Mouse (Mus musculus): ENCODE results near the gene Zswim9.

The Zswim9 gene

DNA sequence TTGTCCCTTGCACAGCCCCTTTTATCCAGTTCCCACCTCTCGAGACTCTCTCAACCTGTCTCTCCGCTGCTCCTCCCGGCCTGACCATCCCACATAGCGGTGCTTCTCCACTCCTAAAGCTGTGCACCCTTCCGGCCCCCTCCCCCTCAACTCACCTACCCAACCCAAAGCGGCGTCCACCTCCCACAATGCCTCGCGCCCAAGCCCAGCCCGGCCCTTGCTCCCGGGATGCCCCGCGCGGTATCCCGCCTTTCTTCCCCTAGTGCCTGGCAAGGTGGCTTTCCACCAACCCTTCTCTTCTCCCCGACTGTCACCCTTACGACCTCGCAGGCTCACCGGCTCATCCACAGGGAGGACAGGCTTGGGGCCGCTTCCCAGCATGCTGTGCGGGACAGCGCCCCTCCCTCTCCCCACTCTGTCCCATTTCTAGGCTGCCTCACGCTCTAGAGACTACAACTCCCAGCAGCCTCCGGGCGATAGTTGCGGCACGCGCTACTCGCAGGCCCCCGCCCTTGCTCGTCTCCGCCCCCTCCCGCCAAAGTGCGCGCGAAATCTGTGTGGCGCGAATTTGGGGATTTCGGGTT lies at the start of gene Zswim9:
TSS of gene Zswim9 (minus strand) at position 414 of the 584 bp plus-strand sequence.
- peak; percentile 94 for DNase-seq

DNA sequence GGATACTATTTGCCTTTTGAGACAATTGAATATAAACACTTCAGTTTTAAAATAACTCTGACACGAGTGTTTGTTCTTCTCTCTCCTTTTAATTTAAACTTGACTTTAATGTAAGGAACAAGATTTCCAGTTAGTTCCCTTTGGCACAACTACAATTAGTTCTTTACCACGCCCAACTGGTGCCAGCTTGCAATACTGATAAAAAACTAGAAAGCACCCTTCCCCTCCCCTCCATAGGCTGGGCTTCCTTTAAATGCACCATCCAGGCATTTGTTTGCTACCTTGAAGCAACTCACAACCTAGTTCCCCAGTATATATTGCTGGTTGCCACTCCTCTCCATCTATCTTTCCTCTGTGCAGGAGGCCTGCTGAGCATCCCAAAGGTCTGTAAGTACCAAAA lies 45.8 kb upstream of the Zswim9 start, which contains the start of gene Pla2g4c:
TSS of gene Pla2g4c (plus strand) at position 340 of the 400 bp plus-strand sequence.
- DNase-seq: no peak

- DNase-seq: no peak
These were observed 42.9 kb upstream of the Zswim9 start for GRCm38 (mm10) chr7:13321424-13321823.

DNA sequence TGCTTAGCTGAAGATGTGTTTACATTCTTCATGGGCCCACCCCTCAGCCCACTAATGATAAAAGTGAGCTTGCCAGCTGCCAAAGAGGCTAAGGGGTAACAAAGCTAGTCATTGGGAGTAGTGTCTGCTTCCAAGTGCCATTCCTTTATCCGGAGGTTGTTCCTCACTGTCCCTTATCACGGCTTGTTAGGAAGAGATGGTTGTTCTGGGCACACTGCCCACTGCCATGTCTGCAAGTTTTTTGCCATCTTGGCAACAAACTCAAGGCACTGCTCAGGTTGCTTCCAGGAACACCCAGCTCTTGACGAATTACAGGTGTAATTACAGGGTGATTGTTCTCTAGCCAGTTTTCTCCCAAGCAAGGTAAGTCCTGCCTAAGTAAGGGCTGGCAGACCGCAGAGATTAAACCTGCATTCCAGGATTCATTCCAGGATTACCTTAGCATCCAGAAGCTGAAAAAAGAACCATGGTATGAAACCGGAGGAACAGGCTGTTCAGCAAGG lies 35.6 kb upstream of the Zswim9 start:
- DNase-seq: no peak

DNA sequence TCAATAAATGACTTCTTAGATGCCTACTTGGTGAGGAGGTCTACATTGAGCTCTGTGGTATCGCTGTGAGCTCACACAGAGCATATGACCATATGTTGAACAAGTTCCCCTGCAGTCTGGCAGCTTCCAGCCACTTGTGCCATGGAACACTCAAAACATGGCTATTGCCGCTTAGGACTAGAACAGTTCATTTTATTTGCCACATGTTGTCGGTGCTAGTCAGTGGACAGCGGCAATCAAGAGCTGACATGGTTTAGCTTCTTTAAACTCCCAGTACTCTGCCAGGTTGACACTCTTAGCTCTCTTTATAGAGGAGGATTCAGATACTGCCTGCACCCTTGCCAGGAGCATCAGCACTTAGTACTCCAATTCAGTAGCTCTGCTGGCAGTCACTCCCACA lies 32.9 kb upstream of the Zswim9 start:
- DNase-seq: no peak

DNA sequence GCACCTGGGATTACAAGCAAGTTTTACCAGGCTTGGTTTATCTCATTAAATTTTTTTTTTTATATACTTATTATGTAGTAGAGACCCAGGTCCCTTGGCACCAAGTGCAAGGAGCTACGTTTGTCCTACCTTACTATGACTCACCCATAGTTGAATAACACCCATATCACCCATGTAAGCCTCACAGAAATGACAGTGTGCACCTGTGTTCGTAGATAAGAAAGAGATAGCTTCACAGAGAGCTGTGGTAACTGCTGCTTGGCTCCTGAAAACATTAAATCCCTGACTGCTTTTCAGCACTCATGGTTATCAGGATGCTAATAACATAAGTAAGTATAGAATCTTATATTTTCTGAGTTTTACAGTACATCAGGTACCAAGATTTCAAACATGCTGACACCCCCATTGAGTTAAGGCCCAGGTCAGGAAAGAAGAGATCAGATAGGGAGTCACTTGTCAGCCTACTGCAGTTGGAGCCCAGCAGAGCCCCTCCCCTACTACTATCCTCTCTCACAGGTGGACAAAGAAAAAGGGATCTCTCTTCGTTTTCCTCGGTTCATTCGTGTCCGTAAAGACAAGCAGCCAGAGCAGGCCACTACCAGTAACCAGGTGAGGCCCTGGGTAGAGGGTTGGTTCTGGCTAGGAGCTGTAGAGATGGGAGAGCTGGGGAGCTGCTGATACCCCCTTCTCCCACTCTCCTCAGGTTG lies 32.1 kb upstream of the Zswim9 start:
- DNase-seq: no peak

DNA sequence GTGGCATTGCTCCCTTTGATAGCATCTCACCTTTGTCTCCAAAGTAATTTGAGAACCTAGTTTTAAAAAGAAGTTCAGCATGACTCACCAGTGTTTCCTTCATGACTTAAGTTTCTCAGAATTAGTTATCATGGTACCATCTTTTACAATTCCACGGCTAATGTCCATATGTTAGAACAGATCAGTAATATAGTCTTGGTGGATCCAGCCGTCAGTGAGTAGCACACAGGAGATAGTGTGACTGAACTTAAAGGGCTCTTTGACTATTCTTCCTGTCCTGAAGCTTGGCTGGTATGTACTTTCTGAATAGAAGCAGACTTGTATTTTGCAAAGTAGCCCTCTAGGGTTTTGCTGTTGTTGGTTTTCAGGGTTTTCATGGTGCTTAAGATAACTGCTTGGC lies 30.9 kb upstream of the Zswim9 start:
- no peak for DNase-seq

DNA sequence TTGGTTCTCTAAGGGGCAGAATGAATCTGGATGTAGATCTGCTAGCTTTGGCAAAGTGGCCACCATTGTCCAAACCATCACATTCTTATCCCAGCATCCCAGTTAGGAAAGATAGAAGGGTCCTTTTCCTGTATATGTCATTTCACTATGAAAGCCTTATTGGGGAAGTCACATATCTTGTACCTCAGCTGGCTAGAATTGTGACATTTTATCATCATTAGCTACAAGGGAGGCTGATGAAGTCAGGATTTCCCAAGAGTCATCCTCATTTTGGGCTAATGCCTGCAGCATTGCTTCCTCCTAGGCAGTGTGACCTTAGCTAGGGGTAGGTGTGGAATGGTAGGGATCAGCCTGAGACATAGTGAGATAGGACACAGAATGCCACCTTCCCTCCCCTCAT lies 24.9 kb upstream of the Zswim9 start:
- DNase-seq: no peak

DNA sequence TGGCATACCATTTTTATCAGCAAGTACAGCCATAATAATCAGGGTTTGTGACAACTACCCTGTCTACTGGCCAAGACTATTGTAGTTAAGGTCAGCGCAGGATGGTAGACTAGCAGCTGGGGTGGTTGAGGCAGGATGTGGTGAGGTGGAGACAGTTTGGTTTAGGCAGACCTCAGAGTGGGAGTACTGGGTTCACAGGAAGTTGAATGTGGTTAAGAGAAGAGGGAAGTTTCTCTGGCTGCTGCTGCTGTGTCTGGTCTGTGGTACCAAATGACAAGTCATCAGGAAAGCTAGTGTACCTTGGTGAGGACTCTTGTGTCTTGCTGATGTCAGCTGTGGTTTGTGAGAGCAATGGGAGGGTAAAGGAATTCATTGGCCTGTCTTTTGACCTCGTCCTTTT lies 24.3 kb upstream of the Zswim9 start:
- DNase-seq: no peak

DNA sequence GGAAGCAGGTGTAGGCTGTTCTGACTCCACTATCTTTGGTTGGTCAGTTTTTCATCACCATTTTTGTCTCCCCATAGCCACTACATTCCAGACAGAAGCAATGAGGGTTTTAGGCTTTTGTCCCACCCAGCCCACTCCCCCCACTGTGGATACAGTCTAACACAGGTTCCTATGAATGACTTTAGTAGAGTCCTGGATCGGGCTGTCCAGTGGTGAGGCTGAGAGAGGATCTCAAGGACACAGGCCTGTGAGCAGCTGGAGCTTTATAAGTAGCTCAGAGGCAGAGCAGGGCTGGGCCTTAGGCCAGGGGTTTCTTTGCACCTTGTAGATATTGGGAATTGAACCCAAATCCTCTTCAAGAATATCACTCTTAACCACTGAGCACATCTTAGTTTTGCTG lies 23.1 kb upstream of the Zswim9 start:
- no peak for DNase-seq

DNA sequence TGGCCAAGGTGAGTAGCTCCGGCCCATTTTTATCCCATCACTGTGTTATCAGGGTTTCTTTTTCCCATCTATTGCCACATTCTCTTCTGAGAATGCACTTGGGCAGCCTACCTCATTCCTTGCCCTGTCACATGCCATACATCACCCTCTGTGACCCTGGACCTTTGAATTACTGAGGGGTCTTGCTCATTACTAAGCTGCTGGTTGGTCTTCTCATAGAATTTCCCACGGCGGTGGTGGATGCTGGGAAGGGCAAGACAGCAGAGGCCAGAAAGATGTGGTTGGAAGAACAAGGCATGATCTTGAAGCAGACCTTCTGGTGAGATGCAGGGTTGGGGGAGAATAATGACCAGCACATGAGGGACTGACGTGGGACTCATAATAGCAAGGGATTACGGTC lies 20.3 kb upstream of the Zswim9 start:
- no peak for DNase-seq

GRCm38 (mm10) chr7:13297636-13298035 lies 19.1 kb upstream of the Zswim9 start:
- no peak for DNase-seq

DNA sequence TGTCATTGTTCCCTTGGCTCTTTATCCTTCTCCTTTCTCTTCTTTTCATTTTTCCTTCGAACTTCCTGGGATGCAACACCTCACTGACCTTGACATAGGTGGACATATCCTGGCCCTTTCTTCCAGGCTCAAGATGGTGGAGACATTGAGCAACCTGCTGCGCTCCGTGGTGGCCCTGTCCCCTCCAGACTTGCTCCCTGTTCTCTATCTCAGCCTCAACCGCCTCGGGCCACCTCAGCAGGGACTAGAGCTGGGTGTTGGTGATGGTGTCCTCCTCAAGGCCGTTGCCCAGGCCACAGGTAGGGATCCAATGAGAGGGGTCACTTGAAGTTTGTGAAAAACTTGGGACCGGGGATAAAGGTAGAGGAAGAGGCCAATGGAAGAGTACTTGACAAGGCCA lies 16.7 kb upstream of the Zswim9 start:
- no peak for DNase-seq

- DNase-seq: no peak
These were observed 15.6 kb upstream of the Zswim9 start for GRCm38 (mm10) chr7:13293878-13294855.

DNA sequence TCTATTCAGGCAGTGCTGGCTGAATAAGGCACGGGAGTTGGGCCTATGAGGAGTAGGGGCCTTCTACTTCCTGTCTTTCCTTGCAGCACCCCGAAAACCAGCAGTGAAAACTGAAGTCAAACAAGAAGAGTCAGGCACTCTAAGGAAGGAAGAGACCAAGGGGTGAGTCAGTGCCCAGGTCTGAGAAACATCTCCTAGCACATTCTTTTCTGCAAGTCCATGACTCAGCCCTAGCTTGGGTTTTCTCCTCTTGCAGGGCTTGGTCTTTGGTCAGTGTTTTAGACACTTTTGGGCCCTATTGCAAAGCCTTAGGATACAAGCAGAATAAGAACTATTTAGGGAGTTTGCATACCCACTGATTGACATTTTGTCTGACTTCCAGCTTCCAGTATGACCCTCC lies 12.8 kb upstream of the Zswim9 start:
- DNase-seq: no peak

DNA sequence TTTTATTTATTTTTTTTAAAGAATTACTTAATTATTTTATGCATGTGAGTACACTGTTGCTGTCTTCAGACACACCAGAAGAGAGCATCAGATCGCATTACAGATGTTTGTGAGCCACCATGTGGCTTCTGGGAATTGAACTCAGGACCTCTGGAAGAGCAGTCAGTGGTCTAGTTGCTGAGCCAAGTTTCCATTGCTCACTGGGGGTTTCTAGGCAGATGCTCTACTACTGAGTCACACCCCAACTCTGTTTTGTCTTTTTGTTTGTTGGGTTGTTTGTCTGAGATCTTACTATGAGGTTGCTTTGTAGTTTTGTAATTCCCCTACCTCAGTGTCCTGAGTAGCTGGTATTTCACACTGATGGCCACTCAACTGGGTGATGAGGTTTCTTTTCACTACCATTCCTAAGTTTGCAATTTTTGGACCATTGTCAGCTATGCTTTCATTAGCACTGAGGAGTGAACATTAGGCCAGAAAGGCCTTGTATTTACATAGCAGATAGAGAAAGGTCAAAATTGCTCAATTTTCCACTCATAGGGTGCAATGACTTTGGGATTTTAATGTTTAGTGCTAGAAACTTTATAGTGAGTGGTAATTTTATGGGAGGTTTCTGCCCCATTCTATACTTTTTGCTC lies 11.6 kb upstream of the Zswim9 start:
- DNase-seq: no peak

DNA sequence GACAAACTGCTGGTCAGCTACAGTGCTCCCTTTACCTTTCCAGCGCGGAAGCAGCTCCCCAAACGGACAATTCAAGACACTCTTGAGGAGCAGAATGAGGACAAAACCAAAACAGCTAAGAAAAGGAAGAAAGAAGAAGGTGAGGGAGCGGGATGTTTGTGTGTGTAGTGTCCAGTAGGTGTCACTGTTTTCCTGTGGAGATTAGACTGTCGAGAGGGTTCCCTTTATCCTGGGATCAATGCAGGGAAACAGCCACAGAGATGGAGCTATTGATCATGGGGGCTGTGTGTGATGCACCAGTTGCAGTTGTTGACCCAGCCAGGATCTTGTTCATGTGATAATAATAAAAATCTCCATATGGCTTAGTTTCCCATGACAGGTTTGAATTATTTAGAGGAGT lies 10.1 kb upstream of the Zswim9 start:
- no peak for DNase-seq

- DNase-seq: peak; percentile 51
These were observed 436 bp upstream of the Zswim9 start for GRCm38 (mm10) chr7:13278957-13279356.

DNA sequence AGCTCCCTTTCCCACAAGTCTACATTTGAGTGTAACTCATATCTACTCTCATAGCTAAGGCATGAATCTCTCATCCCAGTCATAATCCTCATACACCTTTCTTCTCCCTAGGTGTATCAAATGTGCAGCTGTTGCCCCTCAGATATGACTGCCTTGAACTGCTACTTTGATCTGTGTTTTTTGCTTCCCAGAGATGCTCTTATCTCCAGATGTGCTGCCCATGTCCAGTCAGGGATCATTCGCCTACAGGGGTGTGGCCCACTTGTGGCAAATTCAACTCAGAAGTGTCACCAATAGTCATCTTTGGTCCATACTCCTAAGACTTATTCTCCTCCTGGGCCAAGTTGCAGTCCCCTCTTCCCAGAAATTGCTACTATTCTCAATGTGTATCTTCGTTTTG lies 688 bp downstream of the Zswim9 start:
- no peak for DNase-seq

DNA sequence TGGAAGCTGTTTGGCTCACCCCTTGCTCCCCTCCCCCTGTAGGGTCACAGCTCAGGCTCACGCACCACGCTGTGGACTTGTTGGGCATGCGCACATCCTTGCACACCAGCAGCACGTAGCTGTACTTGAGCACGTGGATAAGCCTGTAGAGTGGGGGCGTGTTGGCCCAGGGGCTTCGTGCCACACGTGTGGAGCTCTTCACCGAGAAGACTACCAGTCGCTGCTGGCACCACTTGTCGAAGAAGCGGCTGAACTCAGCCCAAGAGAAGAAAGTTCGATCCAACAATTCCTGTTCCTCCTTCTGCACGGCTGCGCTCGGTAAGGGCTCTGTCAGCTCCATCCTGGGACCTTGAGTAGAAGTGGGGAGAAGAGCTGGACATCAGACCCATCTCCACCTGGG lies 1.4 kb downstream of the Zswim9 start, which contains the start of gene Lig1:
TSS of gene Lig1 (plus strand) at position 203 of the 400 bp plus-strand sequence.
- DNase-seq: peak; percentile 60

DNA sequence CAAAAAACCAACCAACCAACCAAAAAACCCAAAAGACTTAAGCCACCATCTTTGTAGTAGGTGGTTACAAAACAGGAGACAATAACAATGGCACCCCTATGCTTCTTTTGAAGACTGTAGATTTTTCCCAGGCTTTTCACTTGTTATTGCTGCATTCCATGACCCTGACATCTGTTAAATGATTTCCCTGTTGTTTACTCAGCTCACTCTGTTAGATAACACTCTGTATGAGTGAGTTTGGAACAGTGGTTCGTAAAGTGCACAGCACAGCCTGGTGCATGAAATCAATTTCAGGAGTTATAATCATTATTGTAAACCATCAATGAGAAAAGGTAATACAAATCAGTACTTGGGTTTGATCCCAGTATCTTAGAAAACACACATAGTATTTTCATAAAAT lies 6.8 kb downstream of the Zswim9 start:
- no peak for DNase-seq

DNA sequence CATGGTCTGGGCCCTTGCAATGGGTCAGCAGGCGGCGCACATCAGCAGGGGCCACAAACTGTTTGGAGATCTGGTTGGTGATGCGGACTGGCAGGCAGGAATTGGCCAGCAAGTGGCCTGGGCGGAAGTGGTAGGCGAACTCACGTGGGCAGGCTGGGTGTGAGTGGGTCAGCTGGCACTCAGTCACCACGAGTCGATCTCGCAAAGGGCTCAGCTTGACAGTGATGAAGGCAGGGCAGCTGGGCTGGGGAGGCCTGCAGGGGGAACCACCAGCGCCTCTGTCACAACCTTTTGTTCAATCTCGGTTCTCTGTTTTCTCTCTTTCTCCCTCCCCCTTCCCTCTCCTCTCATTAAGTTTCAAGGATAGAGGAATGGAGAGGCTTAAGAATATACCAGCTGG lies 9.1 kb downstream of the Zswim9 start:
- no peak for DNase-seq

DNA sequence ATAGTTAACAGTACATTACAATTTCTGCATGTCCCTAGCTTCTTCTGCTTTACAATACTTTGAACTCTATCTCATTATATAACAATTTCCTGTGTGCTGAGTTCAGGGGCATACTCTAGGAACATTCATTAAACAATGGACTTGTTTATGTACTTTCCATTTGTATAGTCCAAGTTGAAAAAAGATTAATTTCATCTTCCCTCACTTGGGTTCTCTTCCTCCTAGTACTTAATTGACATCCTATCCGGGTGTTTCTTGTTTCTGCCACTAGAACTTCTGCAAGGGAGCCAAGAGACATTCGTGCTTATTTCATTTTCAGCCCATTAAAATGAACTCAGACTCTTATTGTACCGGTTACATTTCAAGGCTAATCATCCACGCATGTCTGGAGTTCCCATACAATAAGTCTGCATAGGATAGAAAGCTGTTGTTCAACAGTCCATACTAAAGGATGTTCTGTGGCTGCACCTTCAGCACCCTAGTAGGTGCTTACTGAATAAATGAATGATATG lies 9.7 kb downstream of the Zswim9 start:
- no peak for DNase-seq

All from cerebellum, adult 9-11 months (tissue).